Mouse (Mus musculus): ENCODE measurements at regions not wholly inside any gene's neighbourhood (a gene's known extent, or its start where the extent isn't known, plus 50 kb on each side); places are given as distances from the start of the nearest gene placed in this dataset.

DNA sequence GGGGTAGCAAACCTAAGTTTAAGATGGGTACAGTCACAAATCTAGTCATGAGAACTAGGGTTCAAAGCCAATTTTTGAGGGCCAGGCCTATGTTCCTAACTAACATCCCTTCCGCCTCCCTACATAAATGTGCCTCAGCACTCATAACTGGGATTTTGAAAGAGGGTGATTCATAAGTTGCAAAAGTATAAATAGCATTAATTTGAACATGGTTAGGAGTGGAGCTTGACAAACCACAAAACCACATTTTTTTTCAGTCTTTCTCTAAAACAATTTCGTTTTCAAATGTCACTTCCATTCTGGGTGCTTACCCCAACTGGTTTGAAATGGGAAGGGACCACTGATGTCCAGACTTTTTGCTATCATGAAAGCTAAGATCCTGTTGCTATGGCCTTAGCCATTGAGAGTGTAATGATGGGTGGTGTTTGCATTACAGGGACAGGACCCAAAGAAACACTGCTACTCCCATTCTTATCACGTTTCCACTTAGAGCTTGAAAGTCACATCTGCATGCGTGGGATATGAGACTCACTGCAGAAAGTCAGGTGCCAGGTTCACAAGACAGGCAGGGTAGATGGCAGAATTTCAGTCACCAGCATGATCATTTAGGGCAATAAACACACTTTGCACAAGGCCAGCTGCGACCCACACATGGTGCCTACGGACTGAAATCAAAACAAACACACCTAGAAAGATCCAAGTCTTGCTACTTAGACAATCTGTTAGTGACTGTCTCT is 89.7 kb upstream of the Fam49a start:
- no peak overlapping the region for H3K4me3 ChIP-seq
- no peaks in the 10 kb centered on the region for H3K36me3 ChIP-seq (ENCODE audit: control insufficient read depth, insufficient read depth)
- TF ChIP-seq SRF (IDR thresholded peaks at IDR 0.05; ENCODE audit: control insufficient read depth, insufficient read length, low read depth) (no peak), POLR2AphosphoS2 (IDR thresholded peaks at IDR 0.05; ENCODE audit: insufficient read length, low read depth) (no peak), MYOG (IDR thresholded peaks at IDR 0.05; ENCODE audit: control insufficient read depth in 1 of 3, insufficient read depth in 1 of 3, insufficient read length in 2 of 3, low read depth in 2 of 3) (no peak), USF1 (IDR thresholded peaks at IDR 0.05; ENCODE audit: low read depth) (no peak), POLR2A (IDR thresholded peaks at IDR 0.05; ENCODE audit: insufficient read length, low read depth) (no peak), E2F4 (IDR thresholded peaks at IDR 0.05; ENCODE audit: insufficient read depth) (no peak), MYOD1 (IDR thresholded peaks at IDR 0.05; ENCODE audit: control insufficient read depth in 1 of 3, insufficient read length in 2 of 3, low read depth in 2 of 3) (no peak)
- H3K4me2 ChIP-seq (ENCODE audit: low read depth), result no peak overlapping the region
- no peaks in the 10 kb centered on the region for H3K27me3 ChIP-seq (ENCODE audit: control insufficient read depth, insufficient read depth, insufficient read length)
- no peak overlapping the region for H3ac ChIP-seq (ENCODE audit: control insufficient read depth, insufficient read length)
- H3K79me2 ChIP-seq (ENCODE audit: control insufficient read depth, insufficient read depth), result no peaks in the 10 kb centered on the region

DNA sequence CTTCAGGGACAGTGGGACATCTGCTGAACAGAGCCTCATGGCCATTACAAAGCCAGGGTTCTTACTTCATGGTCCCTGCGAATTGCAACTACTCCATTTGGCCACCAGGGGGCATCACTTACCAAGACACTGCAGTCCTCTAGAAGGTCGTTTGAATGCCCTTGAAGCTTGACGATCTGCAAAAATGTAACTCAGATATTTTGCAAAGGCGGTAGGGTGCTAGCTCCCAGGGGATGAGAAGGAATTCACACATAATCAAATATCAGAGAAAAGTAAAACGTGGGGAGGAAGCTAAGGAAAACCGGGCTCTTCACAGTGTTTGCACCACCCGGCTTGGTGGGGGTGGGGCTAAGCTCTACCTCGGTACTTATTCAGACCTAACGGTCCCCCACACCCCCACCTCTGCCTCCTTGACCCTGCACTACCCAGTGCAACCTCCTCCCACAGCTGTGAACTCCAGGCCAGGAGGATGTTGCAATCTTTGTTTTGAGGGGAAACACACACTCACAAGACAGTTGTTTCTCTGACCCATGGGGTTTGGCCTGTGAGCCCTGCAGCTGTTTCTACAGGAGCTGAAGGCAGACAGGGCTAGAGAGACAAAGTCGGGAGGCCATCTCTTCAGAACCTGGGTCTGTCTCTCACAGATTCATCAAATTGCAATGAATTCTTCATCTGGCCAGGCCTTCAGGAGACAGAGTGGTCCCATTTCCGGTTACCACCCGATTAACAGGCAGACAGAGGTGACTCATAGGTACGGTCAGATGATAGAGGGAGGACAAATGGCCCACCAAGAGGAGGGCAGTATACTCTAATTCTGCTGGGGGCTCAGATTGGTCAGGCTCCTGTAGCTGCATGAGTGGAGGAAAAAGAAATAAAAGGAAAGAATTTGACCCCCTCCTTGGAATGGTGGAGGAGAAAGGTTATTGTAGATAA is 85.3 kb upstream of the Fam49a start:
- TF ChIP-seq MYOG (IDR thresholded peaks at IDR 0.05; ENCODE audit: control insufficient read depth in 1 of 3, insufficient read depth in 1 of 3, insufficient read length in 2 of 3, low read depth in 2 of 3) (no peak), CEBPB (IDR thresholded peaks at IDR 0.05; ENCODE audit: insufficient read depth, poor library complexity, severe bottlenecking) (peak; percentile 25; the same call in 1 of the 2 replicates)
- Histone ChIP-seq H3K27me3 (ENCODE audit: control insufficient read depth, insufficient read depth, insufficient read length) (no peaks in the 10 kb centered on the region), H3K36me3 (ENCODE audit: control insufficient read depth, insufficient read depth) (no peaks in the 10 kb centered on the region), H3K4me2 (ENCODE audit: low read depth) (peak overlapping the region; percentile 2), H3K79me2 (ENCODE audit: control insufficient read depth, insufficient read depth) (no peaks in the 10 kb centered on the region), H3ac (ENCODE audit: control insufficient read depth, insufficient read length) (no peak overlapping the region), H3K4me3 (no peak overlapping the region)

- Histone ChIP-seq H3K27me3 (ENCODE audit: control insufficient read depth, insufficient read depth, insufficient read length) (no peaks in the 10 kb centered on the region), H3K4me3 (no peak overlapping the region), H3K36me3 (ENCODE audit: control insufficient read depth, insufficient read depth) (no peaks in the 10 kb centered on the region), H3K79me2 (ENCODE audit: control insufficient read depth, insufficient read depth) (no peaks in the 10 kb centered on the region), H3K4me2 (ENCODE audit: low read depth) (no peak overlapping the region), H3ac (ENCODE audit: control insufficient read depth, insufficient read length) (no peak overlapping the region)
- TF ChIP-seq USF1 (IDR thresholded peaks at IDR 0.05; ENCODE audit: low read depth) (no peak), MYOD1 (IDR thresholded peaks at IDR 0.05; ENCODE audit: control insufficient read depth in 1 of 3, insufficient read length in 2 of 3, low read depth in 2 of 3) (no peak)
Observed at GRCm38 (mm10) chr12:12177264-12178043, 84.5 kb upstream of the Fam49a start.

GRCm38 (mm10) chr12:12178391-12178790 is 83.5 kb upstream of the Fam49a start:
- Histone ChIP-seq H3K27me3 (ENCODE audit: control insufficient read depth, insufficient read depth, insufficient read length) (no peaks in the 10 kb centered on the region), H3ac (ENCODE audit: control insufficient read depth, insufficient read length) (no peak overlapping the region), H3K36me3 (ENCODE audit: control insufficient read depth, insufficient read depth) (no peaks in the 10 kb centered on the region), H3K79me2 (ENCODE audit: control insufficient read depth, insufficient read depth) (no peaks in the 10 kb centered on the region), H3K4me2 (ENCODE audit: low read depth) (no peak overlapping the region), H3K4me3 (no peak overlapping the region)
- TF ChIP-seq REST (IDR thresholded peaks at IDR 0.05; ENCODE audit: insufficient read depth, insufficient read length) (no peak), POLR2A (IDR thresholded peaks at IDR 0.05; ENCODE audit: insufficient read length, low read depth) (no peak), TCF12 (IDR thresholded peaks at IDR 0.05; ENCODE audit: insufficient read depth, poor library complexity, severe bottlenecking) (no peak), MAX (IDR thresholded peaks at IDR 0.05; ENCODE audit: low read depth) (no peak), E2F4 (IDR thresholded peaks at IDR 0.05; ENCODE audit: insufficient read depth) (no peak), MYOG (IDR thresholded peaks at IDR 0.05; ENCODE audit: control insufficient read depth in 1 of 3, insufficient read depth in 1 of 3, insufficient read length in 2 of 3, low read depth in 2 of 3) (no peak), MYOD1 (IDR thresholded peaks at IDR 0.05; ENCODE audit: control insufficient read depth in 1 of 3, insufficient read length in 2 of 3, low read depth in 2 of 3) (no peak), USF1 (IDR thresholded peaks at IDR 0.05; ENCODE audit: low read depth) (no peak), SRF (IDR thresholded peaks at IDR 0.05; ENCODE audit: control insufficient read depth, insufficient read length, low read depth) (no peak), CEBPB (IDR thresholded peaks at IDR 0.05; ENCODE audit: insufficient read depth, poor library complexity, severe bottlenecking) (no peak)

DNA sequence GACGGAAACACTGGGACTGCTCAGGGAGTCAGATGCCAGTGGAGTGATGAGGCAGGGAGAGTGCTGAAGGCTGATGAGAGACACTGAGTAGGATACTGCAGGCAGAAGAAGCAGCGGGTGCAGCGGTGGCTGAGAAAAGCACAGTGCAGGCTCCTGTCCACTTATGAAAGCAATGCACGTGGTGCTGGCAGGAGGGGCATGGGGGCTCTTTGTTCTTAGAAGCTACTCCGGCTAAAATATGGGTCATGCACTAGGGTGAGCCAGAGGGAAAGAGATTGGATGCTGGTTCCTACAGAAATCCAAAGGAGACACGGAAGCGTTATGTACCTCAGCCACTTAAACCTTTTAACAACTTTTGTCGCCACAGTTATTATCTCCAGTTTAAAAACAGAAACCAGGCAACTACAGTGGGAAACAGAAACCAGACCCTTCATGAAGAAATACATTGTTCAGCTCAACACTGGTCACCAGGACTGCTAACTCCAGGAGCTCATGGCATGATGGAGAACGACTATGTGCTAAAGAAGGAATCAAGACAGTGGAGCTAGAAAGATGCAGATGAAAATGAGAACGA is 82.6 kb upstream of the Fam49a start:
- no peak overlapping the region for H3K4me2 ChIP-seq (ENCODE audit: low read depth)
- no peaks in the 10 kb centered on the region for H3K27me3 ChIP-seq (ENCODE audit: control insufficient read depth, insufficient read depth, insufficient read length)
- no peak overlapping the region for H3K4me3 ChIP-seq
- H3K79me2 ChIP-seq (ENCODE audit: control insufficient read depth, insufficient read depth), result no peaks in the 10 kb centered on the region
- no peaks in the 10 kb centered on the region for H3K36me3 ChIP-seq (ENCODE audit: control insufficient read depth, insufficient read depth)
- TF ChIP-seq MAX (IDR thresholded peaks at IDR 0.05; ENCODE audit: low read depth), result no peak
- no peak for TF ChIP-seq REST (IDR thresholded peaks at IDR 0.05; ENCODE audit: insufficient read depth, insufficient read length)
- no peak for TF ChIP-seq POLR2A (IDR thresholded peaks at IDR 0.05; ENCODE audit: insufficient read length, low read depth)
- no peak for TF ChIP-seq CEBPB (IDR thresholded peaks at IDR 0.05; ENCODE audit: insufficient read depth, poor library complexity, severe bottlenecking)
- TF ChIP-seq SRF (IDR thresholded peaks at IDR 0.05; ENCODE audit: control insufficient read depth, insufficient read length, low read depth), result no peak
- no peak for TF ChIP-seq MYOG (IDR thresholded peaks at IDR 0.05; ENCODE audit: control insufficient read depth in 1 of 3, insufficient read depth in 1 of 3, insufficient read length in 2 of 3, low read depth in 2 of 3)
- TF ChIP-seq POLR2AphosphoS2 (IDR thresholded peaks at IDR 0.05; ENCODE audit: insufficient read length, low read depth), result no peak
- no peak for TF ChIP-seq USF1 (IDR thresholded peaks at IDR 0.05; ENCODE audit: low read depth)
- TF ChIP-seq E2F4 (IDR thresholded peaks at IDR 0.05; ENCODE audit: insufficient read depth), result no peak
- no peak for TF ChIP-seq MYOD1 (IDR thresholded peaks at IDR 0.05; ENCODE audit: control insufficient read depth in 1 of 3, insufficient read length in 2 of 3, low read depth in 2 of 3)
- TF ChIP-seq TCF12 (IDR thresholded peaks at IDR 0.05; ENCODE audit: insufficient read depth, poor library complexity, severe bottlenecking), result no peak
- no peak for TF ChIP-seq TCF3 (IDR thresholded peaks at IDR 0.05; ENCODE audit: insufficient read length, low read depth)
- H3ac ChIP-seq (ENCODE audit: control insufficient read depth, insufficient read length), result no peak overlapping the region

Measured in myocyte (in vitro differentiated cells).